Mouse (Mus musculus) hindbrain, embryonic 10.5 days (tissue): ENCODE measurements at regions not wholly inside any gene's neighbourhood (a gene's known extent, or its start where the extent isn't known, plus 50 kb on each side); places are given as distances from the start of the nearest gene placed in this dataset.
"Not testable (repeated sequence)": the region's sequence is repeated elsewhere in the genome, so short reads cannot be mapped to it uniquely, and the experiment has no call there.

Experiments used
- DNase-seq: peaks from one replicate; pipeline ENCODE4 v3.0.0-alpha.2; 2017; ENCODE audit warnings: low spot score
- H3K27ac ChIP-seq: fragments of 300-500 bp; sonication (generic); 2 replicates; pipeline ENCODE4 v1.5.1; 2016; ENCODE audit warnings: mild to moderate bottlenecking, moderate library complexity
- H3K27me3 ChIP-seq: fragments of 300-500 bp; sonication (generic); 2 replicates; pipeline ENCODE4 v1.6.1; 2016; ENCODE audit warnings: mild to moderate bottlenecking; ENCODE audit not compliant: poor library complexity, insufficient read depth, severe bottlenecking
- H3K36me3 ChIP-seq: fragments of 300-500 bp; sonication (generic); 2 replicates; pipeline ENCODE4 v1.6.1; 2016; ENCODE audit warnings: mild to moderate bottlenecking, moderate library complexity
- H3K4me1 ChIP-seq: fragments of 300-500 bp; sonication (generic); replicated peaks from 2 replicates; pipeline ENCODE4 v1.6.1; 2016; ENCODE audit warnings: mild to moderate bottlenecking
- H3K4me3 ChIP-seq: fragments of 300-500 bp; sonication (generic); 2 replicates; pipeline ENCODE4 v1.5.1; 2016; ENCODE audit warnings: mild to moderate bottlenecking, moderate library complexity
- H3K9me3 ChIP-seq: fragments of 300-500 bp; sonication (generic); 2 replicates; pipeline ENCODE4 v1.6.1; 2016; ENCODE audit warnings: mild to moderate bottlenecking, moderate library complexity
- WGBS: fragments of 180-500 bp; shearing (Covaris S2); methylation state at CpG from one replicate; pipeline ENCODE4 v1.1.7; 2016; 5-methylcytosine and 5-hydroxymethylcytosine counted together

GRCm38 (mm10) chr19:51355701-51356100 lies 677.3 kb upstream of the Sorcs1 start:
- Histone ChIP-seq H3K36me3 (no peaks in the 10 kb centered on the region), H3K4me1 (no peaks in the 10 kb centered on the region), H3K4me3 (no peak overlapping the region), H3K27ac (no peak overlapping the region), H3K9me3 (no peaks in the 10 kb centered on the region), H3K27me3 (no peaks in the 10 kb centered on the region)
- WGBS, result 88% methylated on average over 1 of the region's 1 CpGs
- DNase-seq, result no peak

- 91% methylated on average over 2 of the region's 2 CpGs for WGBS
- no peaks in the 10 kb centered on the region for H3K4me1 ChIP-seq
These were observed 662.0 kb upstream of the Sorcs1 start for GRCm38 (mm10) chr19:51340491-51340890.

GRCm38 (mm10) chr19:51330010-51330409 lies 651.6 kb upstream of the Sorcs1 start:
- Histone ChIP-seq H3K27me3 (no peaks in the 10 kb centered on the region), H3K27ac (no peak overlapping the region), H3K4me1 (no peaks in the 10 kb centered on the region), H3K9me3 (no peaks in the 10 kb centered on the region), H3K36me3 (no peaks in the 10 kb centered on the region), H3K4me3 (no peak overlapping the region)
- DNase-seq, result no peak
- 66% methylated on average over 2 of the region's 2 CpGs for whole genome bisulfite sequencing

More at GRCm38 (mm10) chr19:51340491-51340890, 662.0 kb upstream of the Sorcs1 start:
- Histone ChIP-seq H3K4me3 (no peak overlapping the region), H3K27ac (no peak overlapping the region), H3K9me3 (no peaks in the 10 kb centered on the region), H3K27me3 (no peaks in the 10 kb centered on the region), H3K36me3 (no peaks in the 10 kb centered on the region)
- no peak for DNase-seq

GRCm38 (mm10) chr19:51303708-51304107 lies 625.3 kb upstream of the Sorcs1 start:
- no peak overlapping the region for H3K4me3 ChIP-seq
- no peaks in the 10 kb centered on the region for H3K9me3 ChIP-seq
- H3K36me3 ChIP-seq, result no peaks in the 10 kb centered on the region
- WGBS, result 85% methylated on average over 3 of the region's 3 CpGs
- no peaks in the 10 kb centered on the region for H3K27me3 ChIP-seq
- no peaks in the 10 kb centered on the region for H3K4me1 ChIP-seq
- DNase-seq, result no peak
- no peak overlapping the region for H3K27ac ChIP-seq

- WGBS, result 84% methylated on average over 4 of the region's 4 CpGs
- not testable (repeated sequence) for H3K36me3 ChIP-seq, H3K4me1 ChIP-seq, H3K9me3 ChIP-seq, H3K4me3 ChIP-seq, H3K27me3 ChIP-seq, DNase-seq, H3K27ac ChIP-seq
These were observed 618.2 kb upstream of the Sorcs1 start for GRCm38 (mm10) chr19:51296631-51297030.

GRCm38 (mm10) chr19:51268978-51269556 lies 590.6 kb upstream of the Sorcs1 start:
- H3K4me3 ChIP-seq, result no peak overlapping the region
- H3K9me3 ChIP-seq, result no peaks in the 10 kb centered on the region
- no peaks in the 10 kb centered on the region for H3K27me3 ChIP-seq
- peaks cover 7% of the 10 kb centered on the region; the same call in 1 of the 2 replicates for H3K4me1 ChIP-seq
- H3K27ac ChIP-seq, result peak overlapping the region; percentile 50; the same call in 1 of the 2 replicates
- H3K36me3 ChIP-seq, result no peaks in the 10 kb centered on the region
- WGBS, result 51% methylated on average over 4 of the region's 4 CpGs
- no peak for DNase-seq

- DNase-seq, result no peak
- H3K9me3 ChIP-seq, result no peaks in the 10 kb centered on the region
- H3K4me3 ChIP-seq, result no peak overlapping the region
- H3K4me1 ChIP-seq, result no peaks in the 10 kb centered on the region
- H3K27me3 ChIP-seq, result no peaks in the 10 kb centered on the region
- no peaks in the 10 kb centered on the region for H3K36me3 ChIP-seq
- H3K27ac ChIP-seq, result no peak overlapping the region
- 81% methylated on average over 2 of the region's 2 CpGs for WGBS
These were observed 561.9 kb upstream of the Sorcs1 start for GRCm38 (mm10) chr19:51240295-51240864.

- H3K27ac ChIP-seq, result no peak overlapping the region
- peaks cover 1% of the 10 kb centered on the region; the same call in 1 of the 2 replicates for H3K4me1 ChIP-seq
- H3K27me3 ChIP-seq, result no peaks in the 10 kb centered on the region
- no peaks in the 10 kb centered on the region for H3K36me3 ChIP-seq
- H3K4me3 ChIP-seq, result no peak overlapping the region
- no peak for DNase-seq
- H3K9me3 ChIP-seq, result no peaks in the 10 kb centered on the region
These were observed 559.7 kb upstream of the Sorcs1 start for GRCm38 (mm10) chr19:51238181-51238523.

GRCm38 (mm10) chr19:51237509-51238180 lies 559.2 kb upstream of the Sorcs1 start:
- no peaks in the 10 kb centered on the region for H3K27me3 ChIP-seq
- 86% methylated on average over 1 of the region's 1 CpGs for WGBS
- DNase-seq, result no peak
- H3K9me3 ChIP-seq, result no peaks in the 10 kb centered on the region
- no peak overlapping the region for H3K4me3 ChIP-seq
- peaks cover 6% of the 10 kb centered on the region; the same call in 1 of the 2 replicates for H3K4me1 ChIP-seq
- no peaks in the 10 kb centered on the region for H3K36me3 ChIP-seq
- H3K27ac ChIP-seq, result no peak overlapping the region

- H3K9me3 ChIP-seq, result no peaks in the 10 kb centered on the region
- peaks cover 13% of the 10 kb centered on the region; the same call in 1 of the 2 replicates for H3K4me1 ChIP-seq
- H3K27ac ChIP-seq, result peak overlapping the region; percentile 70
- H3K36me3 ChIP-seq, result no peaks in the 10 kb centered on the region
- no peaks in the 10 kb centered on the region for H3K27me3 ChIP-seq
- no peak overlapping the region for H3K4me3 ChIP-seq
- WGBS, result 32% methylated on average over 2 of the region's 2 CpGs
- DNase-seq, result no peak
These were observed 554.1 kb upstream of the Sorcs1 start for GRCm38 (mm10) chr19:51232525-51232924.

- DNase-seq, result no peak
- 40% methylated on average over 1 of the region's 1 CpGs for WGBS
- Histone ChIP-seq H3K27ac (no peak overlapping the region), H3K36me3 (no peaks in the 10 kb centered on the region), H3K4me1 (peaks cover under 1% of the 10 kb centered on the region; the same call in 1 of the 2 replicates), H3K9me3 (no peaks in the 10 kb centered on the region), H3K4me3 (no peak overlapping the region), H3K27me3 (no peaks in the 10 kb centered on the region)
These were observed 548.5 kb upstream of the Sorcs1 start for GRCm38 (mm10) chr19:51226932-51227331.

GRCm38 (mm10) chr19:51201391-51201790 lies 522.9 kb upstream of the Sorcs1 start:
- no peaks in the 10 kb centered on the region for H3K4me1 ChIP-seq
- H3K9me3 ChIP-seq, result no peaks in the 10 kb centered on the region
- peak; percentile 18 for DNase-seq
- no peak overlapping the region for H3K27ac ChIP-seq
- no peak overlapping the region for H3K4me3 ChIP-seq
- no peaks in the 10 kb centered on the region for H3K36me3 ChIP-seq
- H3K27me3 ChIP-seq, result no peaks in the 10 kb centered on the region
